Mouse (Mus musculus): ENCODE measurements around the gene Ddx46. TPM values are rescaled to one million over a fixed set of nuclear protein-coding genes. Genes with fewer than 3 reads are reported as not detected.

Ddx46 gene
- 86.1 TPM for polyA plus RNA-seq (2014; fragmentation: Illumina TruSeq; extraction: RNeasy Lipid Tissue Mini Kit (QIAGEN cat#74804))

DNA sequence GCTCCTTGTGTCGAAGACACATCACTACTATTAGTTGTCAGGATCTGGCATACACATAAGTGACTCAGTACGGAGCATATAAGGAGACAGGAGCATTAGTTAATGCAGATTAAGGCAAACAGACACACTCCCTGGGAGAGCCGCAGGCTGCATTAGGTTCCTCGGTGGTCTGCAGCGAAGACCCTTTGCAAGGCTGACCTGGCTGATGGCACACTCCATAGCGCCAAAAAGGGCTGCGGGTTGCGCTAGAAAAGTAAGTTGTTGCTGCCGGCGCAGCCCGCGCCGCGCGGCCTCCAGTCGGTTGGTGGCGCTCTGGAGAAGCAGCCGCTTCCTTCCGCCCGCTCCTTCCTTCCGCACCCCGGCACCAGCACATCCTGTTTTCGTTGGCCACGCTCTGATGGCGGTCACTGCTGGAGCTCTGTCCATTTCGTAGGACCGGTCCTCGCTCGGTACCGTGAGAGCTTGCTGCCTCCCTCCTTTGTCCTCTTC, at the start of gene Ddx46:
Gene Ddx46 (plus strand): TSS at position 389 of the 489 bp plus-strand sequence.

DNA sequence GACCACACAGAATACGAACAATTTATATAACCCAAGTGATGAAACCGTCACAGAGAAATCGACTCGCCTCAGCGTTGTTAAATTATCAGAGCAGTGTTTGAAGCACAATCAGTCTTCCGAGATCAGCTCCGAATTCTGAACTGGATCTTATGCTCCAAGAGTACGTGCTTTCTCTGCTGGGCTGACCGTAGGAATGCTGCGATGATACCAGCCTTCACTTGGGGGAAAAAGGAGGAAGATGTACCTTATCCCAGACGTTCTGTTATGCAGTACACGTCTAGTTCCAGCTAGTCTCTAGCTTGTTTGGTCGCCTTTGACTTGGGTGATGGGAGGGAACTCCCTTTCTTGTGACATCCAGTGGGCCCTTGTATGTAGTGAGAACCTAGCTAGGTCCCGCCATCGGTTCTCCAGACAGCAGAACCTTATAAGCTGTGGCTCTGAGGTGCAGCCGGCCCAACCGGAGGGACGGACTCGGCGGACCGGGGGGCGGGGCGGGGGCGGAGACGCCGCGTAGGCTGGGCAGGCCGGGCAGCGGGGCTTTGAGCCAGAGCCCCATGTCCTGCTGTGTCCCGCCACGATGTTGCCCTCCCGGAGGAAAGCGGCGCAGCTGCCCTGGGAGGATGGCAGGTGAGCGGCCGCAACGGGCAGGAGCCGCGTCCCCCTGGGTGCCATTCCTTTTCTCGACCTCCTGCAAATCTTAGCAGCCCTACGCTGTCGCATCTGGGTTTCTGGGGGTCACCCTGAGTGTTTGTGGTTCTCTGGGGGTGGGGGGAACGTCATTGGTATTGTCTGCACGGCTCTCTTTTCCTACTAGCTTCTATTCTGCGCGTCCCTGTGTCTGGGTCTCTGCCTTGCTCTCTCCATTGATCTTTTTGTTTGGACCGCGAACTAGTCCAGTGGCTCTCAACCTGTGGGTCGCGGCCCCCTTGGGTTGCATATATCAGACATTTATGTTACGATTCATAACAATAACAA, 35.0 kb upstream of the Ddx46 start, which contains the start of gene B4galt7:
Gene B4galt7 (plus strand): TSS at position 331 of the 975 bp plus-strand sequence.

DNA sequence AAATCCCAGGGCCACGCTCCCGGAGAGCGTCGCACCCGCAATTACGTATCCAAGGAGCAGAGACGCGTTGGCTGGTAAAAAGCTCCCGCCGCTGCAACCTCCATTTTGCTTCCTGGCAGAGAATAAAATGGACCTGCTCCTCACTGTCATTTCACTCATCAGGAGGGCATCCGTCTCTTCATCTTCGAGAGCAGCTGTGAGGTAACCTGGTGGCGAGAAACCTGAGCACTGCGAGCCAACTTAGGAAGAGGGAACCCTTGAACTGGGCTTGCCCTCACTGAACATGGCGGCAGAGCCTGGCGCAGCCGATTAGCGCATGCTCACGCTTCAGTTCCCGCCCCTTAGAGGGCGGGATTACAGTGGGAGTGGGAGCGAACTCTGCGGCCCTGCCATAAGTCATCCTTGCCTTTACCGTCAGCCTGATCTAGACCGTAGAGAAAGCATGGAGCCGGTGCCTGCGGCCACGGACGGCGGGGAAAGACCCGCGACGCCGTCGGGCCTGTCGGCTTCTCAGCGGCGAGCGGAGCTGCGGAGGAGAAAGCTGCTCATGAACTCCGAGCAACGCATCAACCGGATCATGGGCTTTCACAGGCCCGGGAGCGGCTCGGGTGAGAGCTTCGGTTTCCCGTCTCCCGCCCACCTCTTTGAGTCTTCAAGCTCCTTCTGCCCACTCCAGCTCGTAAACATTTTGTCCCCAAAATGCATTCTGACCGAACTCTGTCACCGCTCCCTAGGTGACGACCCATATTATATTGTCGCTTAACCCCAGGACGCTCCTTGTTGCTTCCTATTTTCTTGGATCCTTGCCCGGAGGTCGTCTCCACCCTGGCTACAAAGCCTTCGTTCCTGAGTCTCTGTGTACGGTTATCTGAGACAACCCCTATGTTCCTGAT, 11.9 kb upstream of the Ddx46 start, which contains the start of gene Caml:
Gene Caml (plus strand): TSS at position 357 of the 893 bp plus-strand sequence.

DNA sequence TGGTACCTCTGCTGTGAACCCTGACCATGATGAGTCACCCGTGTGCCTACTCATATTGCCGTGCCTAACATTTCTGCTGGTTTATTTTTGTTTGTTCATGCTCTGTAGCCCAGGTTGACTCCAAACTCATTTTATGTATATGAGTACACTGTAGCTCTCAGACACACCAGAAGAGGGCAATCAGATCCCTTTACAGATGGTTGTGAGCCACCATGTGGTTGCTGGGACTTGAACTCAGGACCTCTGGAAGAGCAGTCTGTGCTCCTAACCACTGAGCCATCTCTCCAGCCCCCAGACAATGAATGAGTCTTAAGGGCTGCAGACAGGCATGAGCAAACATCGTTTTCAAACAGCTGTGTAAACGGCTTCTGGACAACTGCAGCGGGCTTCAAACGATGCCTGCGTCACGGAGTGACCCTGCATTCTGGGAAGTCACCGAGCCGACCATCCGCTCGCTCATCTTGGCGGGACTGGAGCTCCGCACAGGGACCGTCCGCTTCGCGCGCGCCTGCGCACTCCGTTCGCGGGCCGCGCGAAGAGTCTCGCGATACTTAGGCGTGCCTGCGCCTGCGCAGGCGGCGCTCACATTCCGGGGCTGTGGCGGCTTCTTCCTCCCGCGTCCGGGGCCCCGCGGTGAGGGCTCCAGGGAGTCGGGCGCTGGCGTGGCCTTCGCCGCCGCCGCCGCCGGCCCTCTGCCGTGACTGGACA, 57.9 kb downstream of the Ddx46 start, which contains the start of gene B230219D22Rik:
Gene B230219D22Rik (plus strand): TSS at position 590 of the 708 bp plus-strand sequence.

DNA sequence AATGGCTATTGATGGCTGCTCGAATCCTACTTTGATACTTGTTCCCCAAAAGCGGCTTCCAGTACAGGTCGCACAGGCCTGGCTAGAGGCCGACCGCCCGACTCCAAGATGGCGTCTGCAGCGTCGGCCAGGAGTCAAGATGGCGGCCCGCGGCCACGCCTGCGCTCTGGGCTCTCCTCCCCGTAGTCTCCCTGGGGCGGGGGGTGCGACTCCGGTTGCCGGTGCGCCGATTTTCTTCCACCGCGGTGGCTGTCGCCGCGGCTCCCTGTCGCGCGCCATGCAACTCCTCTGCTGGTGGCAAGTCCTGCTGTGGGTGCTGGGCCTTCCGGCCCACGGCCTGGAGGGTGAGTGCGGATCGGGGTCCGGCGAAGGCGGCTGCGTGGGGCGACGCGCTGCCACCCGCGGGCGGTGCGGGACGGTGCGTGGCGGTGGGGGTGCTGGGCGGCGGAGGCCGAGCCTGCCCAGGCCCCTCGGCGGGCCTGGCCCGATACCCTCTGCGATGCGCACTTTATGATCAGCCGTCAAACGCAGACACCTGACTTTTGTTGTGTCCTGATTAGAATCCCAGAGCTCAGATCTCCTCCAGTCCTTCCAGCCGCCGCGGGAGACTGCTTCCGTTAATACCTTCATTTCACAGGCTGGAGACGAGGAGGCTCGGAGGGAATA, 79.8 kb downstream of the Ddx46 start, which contains the start of gene Txndc15:
Gene Txndc15 (plus strand): TSS at position 150 of the 666 bp plus-strand sequence.

DNA sequence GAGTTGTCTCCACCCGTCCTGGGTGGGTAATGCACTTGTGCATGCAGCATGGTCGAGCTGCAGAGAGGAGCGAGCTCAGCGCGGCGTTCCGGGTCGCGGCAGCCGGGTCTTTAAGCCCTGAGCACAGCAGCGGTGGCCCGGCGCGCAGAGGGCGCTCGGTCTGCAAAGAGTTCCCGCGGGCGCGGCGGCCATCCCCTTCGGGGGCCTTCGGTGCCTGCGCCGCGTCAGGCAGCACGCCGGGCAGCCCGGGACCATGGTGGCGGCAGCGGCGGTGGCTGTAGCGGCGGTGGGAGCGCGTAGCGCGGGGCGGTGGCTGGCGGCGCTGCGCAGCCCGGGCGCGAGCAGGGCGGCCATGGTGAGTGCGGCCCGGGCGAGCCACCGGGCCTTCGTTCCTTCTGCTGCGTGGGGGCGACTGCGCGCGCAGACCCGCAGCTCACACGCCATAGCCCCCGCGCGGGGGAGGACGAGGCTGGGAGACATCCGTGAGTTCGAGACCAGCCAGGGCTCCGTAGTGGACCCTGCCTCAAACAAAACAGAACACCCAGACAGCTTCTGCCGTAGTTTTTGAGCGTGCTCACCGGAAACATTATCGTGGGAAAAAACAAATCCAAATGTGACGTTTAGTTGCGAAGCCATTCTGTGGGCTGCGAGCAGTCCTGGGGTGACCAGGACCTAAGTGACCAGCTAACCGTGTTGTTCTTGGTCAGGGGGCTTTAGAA, 92.5 kb downstream of the Ddx46 start, which contains the start of gene Pcbd2:
Gene Pcbd2 (plus strand): TSS at position 249 of the 719 bp plus-strand sequence.

Other genes starting within 250 kb of the Ddx46 start
- gene Slc34a1, start 236.8 kb upstream of the Ddx46 start, polyA plus RNA-seq (2014; fragmentation: Illumina TruSeq; extraction: RNeasy Lipid Tissue Mini Kit (QIAGEN cat#74804)), result not detected
- gene Pfn3, start 219.8 kb upstream of the Ddx46 start, polyA plus RNA-seq (2014; fragmentation: Illumina TruSeq; extraction: RNeasy Lipid Tissue Mini Kit (QIAGEN cat#74804)), result not detected
- not detected for gene F12, start 208.2 kb upstream of the Ddx46 start, polyA plus RNA-seq (2014; fragmentation: Illumina TruSeq; extraction: RNeasy Lipid Tissue Mini Kit (QIAGEN cat#74804))
- 4.1 TPM for gene Grk6, start 190.0 kb upstream of the Ddx46 start, polyA plus RNA-seq (2014; fragmentation: Illumina TruSeq; extraction: RNeasy Lipid Tissue Mini Kit (QIAGEN cat#74804))
- gene Prr7, start 170.8 kb upstream of the Ddx46 start, polyA plus RNA-seq (2014; fragmentation: Illumina TruSeq; extraction: RNeasy Lipid Tissue Mini Kit (QIAGEN cat#74804)), result not detected
- 3.1 TPM for gene Dbn1, start 146.9 kb upstream of the Ddx46 start, polyA plus RNA-seq (2014; fragmentation: Illumina TruSeq; extraction: RNeasy Lipid Tissue Mini Kit (QIAGEN cat#74804))
- 0.43 TPM for gene Pdlim7, start 121.4 kb upstream of the Ddx46 start, polyA plus RNA-seq (2014; fragmentation: Illumina TruSeq; extraction: RNeasy Lipid Tissue Mini Kit (QIAGEN cat#74804))
- not detected for gene Dok3, start 105.7 kb upstream of the Ddx46 start, polyA plus RNA-seq (2014; fragmentation: Illumina TruSeq; extraction: RNeasy Lipid Tissue Mini Kit (QIAGEN cat#74804))
- 2.7 TPM for gene Ddx41, start 98.4 kb upstream of the Ddx46 start, polyA plus RNA-seq (2014; fragmentation: Illumina TruSeq; extraction: RNeasy Lipid Tissue Mini Kit (QIAGEN cat#74804))
- gene Fam193b, start 63.9 kb upstream of the Ddx46 start, polyA plus RNA-seq (2014; fragmentation: Illumina TruSeq; extraction: RNeasy Lipid Tissue Mini Kit (QIAGEN cat#74804)), result 4.6 TPM
- 84.6 TPM for gene Tmed9, start 61.3 kb upstream of the Ddx46 start, polyA plus RNA-seq (2014; fragmentation: Illumina TruSeq; extraction: RNeasy Lipid Tissue Mini Kit (QIAGEN cat#74804))
- gene B4galt7, start 35.1 kb upstream of the Ddx46 start, polyA plus RNA-seq (2014; fragmentation: Illumina TruSeq; extraction: RNeasy Lipid Tissue Mini Kit (QIAGEN cat#74804)), result 1.7 TPM
- 59.7 TPM for gene Caml, start 12.0 kb upstream of the Ddx46 start, polyA plus RNA-seq (2014; fragmentation: Illumina TruSeq; extraction: RNeasy Lipid Tissue Mini Kit (QIAGEN cat#74804))
- 208 TPM for gene B230219D22Rik, start 58.1 kb downstream of the Ddx46 start, polyA plus RNA-seq (2014; fragmentation: Illumina TruSeq; extraction: RNeasy Lipid Tissue Mini Kit (QIAGEN cat#74804))
- gene Txndc15, start 79.6 kb downstream of the Ddx46 start, polyA plus RNA-seq (2014; fragmentation: Illumina TruSeq; extraction: RNeasy Lipid Tissue Mini Kit (QIAGEN cat#74804)), result 112 TPM
- gene Pcbd2, start 92.3 kb downstream of the Ddx46 start, polyA plus RNA-seq (2014; fragmentation: Illumina TruSeq; extraction: RNeasy Lipid Tissue Mini Kit (QIAGEN cat#74804)), result 14.5 TPM
- not detected for gene Catsper3, start 149.5 kb downstream of the Ddx46 start, polyA plus RNA-seq (2014; fragmentation: Illumina TruSeq; extraction: RNeasy Lipid Tissue Mini Kit (QIAGEN cat#74804))
- not detected for gene Pitx1, start 201.2 kb downstream of the Ddx46 start, polyA plus RNA-seq (2014; fragmentation: Illumina TruSeq; extraction: RNeasy Lipid Tissue Mini Kit (QIAGEN cat#74804))